Mouse (Mus musculus) olfactory bulb, adult 2 months (tissue): ENCODE results near the gene BC030870.
"Not testable (repeated sequence)": the region's sequence is repeated elsewhere in the genome, so short reads cannot be mapped to it uniquely, and the experiment has no call there.

ENCODE experiments used
- CTCF ChIP-seq: fragments of 200-500 bp; IDR thresholded peaks from 2 replicates; pipeline ENCODE4 v1.5.1; 2012; ENCODE audit warnings: low read depth, mild to moderate bottlenecking, low read length, moderate library complexity; ENCODE audit not compliant: insufficient read depth
- POLR2A ChIP-seq: fragments of 200-500 bp; IDR thresholded peaks from 2 replicates; pipeline ENCODE4 v1.6.1; 2012; ENCODE audit warnings: mild to moderate bottlenecking, low read depth, low read length, moderate library complexity; ENCODE audit not compliant: insufficient read depth

DNA sequence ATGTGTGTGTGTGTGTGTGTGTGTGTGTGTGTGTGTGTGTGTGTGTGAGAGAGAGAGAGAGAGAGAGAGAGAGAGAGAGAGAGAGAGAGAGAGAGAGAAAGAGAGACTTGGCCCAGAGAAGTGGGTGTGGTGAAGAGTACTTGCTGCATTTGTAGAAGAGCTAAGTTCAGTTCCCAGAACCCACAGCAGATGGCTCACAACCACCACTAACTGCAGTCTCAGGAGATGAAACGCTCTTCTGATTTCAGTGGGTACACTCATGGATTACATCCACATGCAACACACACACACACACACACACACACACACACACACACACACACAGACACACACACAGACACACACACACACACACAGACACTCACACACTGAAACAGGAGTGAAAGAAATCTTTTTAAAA lies 31.3 kb upstream of the BC030870 start:
- TF ChIP-seq CTCF, POLR2A: not testable (repeated sequence)
